Mouse (Mus musculus): Measurements from ENCODE around the gene Rps16. TPM values are rescaled to one million over a fixed set of nuclear protein-coding genes. Genes with fewer than 3 reads are reported as not detected.
A peak's percentile ranks its signal among the peaks of the same experiment; 100 is the strongest.

Gene Rps16
- polyA plus RNA-seq, 1 experiment from 2014 or later: 533 TPM

- H3K4me1 ChIP-seq (replicated peaks): peaks cover 37% of the 10 kb centered on the region
- no peaks in the 10 kb centered on the region for H3K9me3 ChIP-seq
- peaks cover 45% of the 10 kb centered on the region for H3K36me3 ChIP-seq
- WGBS: 93% methylated on average over 14 of the region's 14 CpGs
- H3K4me3 ChIP-seq: peak overlapping the region; percentile 64
- peak overlapping the region; percentile 78 for H3K4me2 ChIP-seq
- H3K9ac ChIP-seq: peak overlapping the region; percentile 84; the same call in 1 of the 2 replicates
- no peak for ATAC-seq (ENCODE audit: low read depth)
- H3K27ac ChIP-seq (replicated peaks): no peak overlapping the region
- H3K27me3 ChIP-seq: no peaks in the 10 kb centered on the region
These were observed 19.6 kb downstream of the Rps16 start for GRCm38 (mm10) chr7:28370051-28370450.

GRCm38 (mm10) chr7:28370977-28371513 lies 20.6 kb downstream of the Rps16 start:
- H3K4me3 ChIP-seq: peak overlapping the region; percentile 64
- peaks cover 37% of the 10 kb centered on the region for H3K36me3 ChIP-seq
- peak overlapping the region; percentile 78 for H3K4me2 ChIP-seq
- no peaks in the 10 kb centered on the region for H3K27me3 ChIP-seq
- peak overlapping the region; percentile 91 for H3K27ac ChIP-seq (replicated peaks)
- H3K9me3 ChIP-seq: no peaks in the 10 kb centered on the region
- WGBS: 8% methylated on average over 11 of the region's 11 CpGs
- peaks cover 47% of the 10 kb centered on the region for H3K4me1 ChIP-seq (replicated peaks)
- H3K9ac ChIP-seq: peak overlapping the region; percentile 84
- ATAC-seq (ENCODE audit: low read depth): no peak

- Histone ChIP-seq H3K27ac (replicated peaks) (peak overlapping the region; percentile 91), H3K4me1 (replicated peaks) (peaks cover 52% of the 10 kb centered on the region), H3K4me2 (peak overlapping the region; percentile 78), H3K9me3 (no peaks in the 10 kb centered on the region), H3K27me3 (no peaks in the 10 kb centered on the region), H3K9ac (peak overlapping the region; percentile 84), H3K4me3 (peak overlapping the region; percentile 64), H3K36me3 (peaks cover 32% of the 10 kb centered on the region)
- WGBS: under 1% methylated on average over 42 of the region's 43 CpGs
- ATAC-seq (ENCODE audit: low read depth): peak; percentile 6; the same call in 1 of the 2 replicates
These were observed 21.1 kb downstream of the Rps16 start for GRCm38 (mm10) chr7:28371514-28371989.

GRCm38 (mm10) chr7:28372251-28373108 lies 22.0 kb downstream of the Rps16 start, which contains the start of gene Plekhg2:
Plekhg2 (minus strand) TSS chr7:28372599.
- Histone ChIP-seq H3K9me3 (no peaks in the 10 kb centered on the region), H3K4me3 (peak within 1 kb of the TSS; percentile 64), H3K36me3 (peaks cover 22% of the 10 kb centered on the region), H3K4me1 (replicated peaks) (peaks cover 60% of the 10 kb centered on the region), H3K4me2 (peak within 1 kb of the TSS; percentile 78), H3K9ac (peak within 1 kb of the TSS; percentile 84), H3K27me3 (no peaks in the 10 kb centered on the region), H3K27ac (replicated peaks) (peak within 1 kb of the TSS; percentile 91)
- ATAC-seq (ENCODE audit: low read depth): peak; percentile 85
- under 1% methylated on average over 65 of the region's 66 CpGs for WGBS

GRCm38 (mm10) chr7:28373131-28373581 lies 22.7 kb downstream of the Rps16 start:
- WGBS: under 1% methylated on average over 9 of the region's 9 CpGs
- Histone ChIP-seq H3K27me3 (no peaks in the 10 kb centered on the region), H3K4me1 (replicated peaks) (peaks cover 67% of the 10 kb centered on the region), H3K9ac (peak overlapping the region; percentile 35; the same call in 1 of the 2 replicates), H3K9me3 (no peaks in the 10 kb centered on the region), H3K4me3 (peak overlapping the region; percentile 64), H3K36me3 (peaks cover 16% of the 10 kb centered on the region), H3K27ac (replicated peaks) (peak overlapping the region; percentile 91), H3K4me2 (peak overlapping the region; percentile 78)
- peak; percentile 1 for ATAC-seq (ENCODE audit: low read depth)

GRCm38 (mm10) chr7:28373891-28374495 lies 23.5 kb downstream of the Rps16 start:
- no peak overlapping the region for H3K4me2 ChIP-seq
- H3K27ac ChIP-seq (replicated peaks): peak overlapping the region; percentile 49; the same call in 1 of the 2 replicates
- H3K4me1 ChIP-seq (replicated peaks): peaks cover 72% of the 10 kb centered on the region
- H3K4me3 ChIP-seq: no peak overlapping the region
- no peaks in the 10 kb centered on the region for H3K9me3 ChIP-seq
- H3K36me3 ChIP-seq: peaks cover 8% of the 10 kb centered on the region; the same call in 1 of the 2 replicates
- no peak overlapping the region for H3K9ac ChIP-seq
- WGBS: 82% methylated on average over 7 of the region's 7 CpGs
- ATAC-seq (ENCODE audit: low read depth): no peak
- no peaks in the 10 kb centered on the region for H3K27me3 ChIP-seq

- Histone ChIP-seq H3K27me3 (no peaks in the 10 kb centered on the region), H3K27ac (replicated peaks) (peak overlapping the region; percentile 90; the same call in 1 of the 2 replicates), H3K36me3 (peaks cover 6% of the 10 kb centered on the region; the same call in 1 of the 2 replicates), H3K4me3 (no peak overlapping the region), H3K9ac (no peak overlapping the region), H3K4me2 (peak overlapping the region; percentile 74), H3K9me3 (no peaks in the 10 kb centered on the region), H3K4me1 (replicated peaks) (peaks cover 74% of the 10 kb centered on the region)
- ATAC-seq (ENCODE audit: low read depth): no peak
- WGBS: 84% methylated on average over 10 of the region's 10 CpGs
These were observed 24.2 kb downstream of the Rps16 start for GRCm38 (mm10) chr7:28374647-28375046.

- Histone ChIP-seq H3K36me3 (no peaks in the 10 kb centered on the region), H3K9me3 (no peaks in the 10 kb centered on the region), H3K9ac (peak overlapping the region; percentile 70), H3K4me3 (peak overlapping the region; percentile 54), H3K27me3 (peaks cover under 1% of the 10 kb centered on the region; the same call in 1 of the 2 replicates), H3K4me2 (peak overlapping the region; percentile 74), H3K27ac (replicated peaks) (peak overlapping the region; percentile 90), H3K4me1 (replicated peaks) (peaks cover 69% of the 10 kb centered on the region)
- peak; percentile 25 for ATAC-seq (ENCODE audit: low read depth)
- 1% methylated on average over 36 of the region's 36 CpGs for WGBS
These were observed 24.9 kb downstream of the Rps16 start for GRCm38 (mm10) chr7:28375176-28375921.

GRCm38 (mm10) chr7:28376011-28376771 lies 25.7 kb downstream of the Rps16 start:
- Histone ChIP-seq H3K27ac (replicated peaks) (peak overlapping the region; percentile 90), H3K4me2 (peak overlapping the region; percentile 74), H3K36me3 (no peaks in the 10 kb centered on the region), H3K4me1 (replicated peaks) (peaks cover 69% of the 10 kb centered on the region), H3K9ac (peak overlapping the region; percentile 70), H3K9me3 (no peaks in the 10 kb centered on the region), H3K27me3 (peaks cover 4% of the 10 kb centered on the region; the same call in 1 of the 2 replicates), H3K4me3 (peak overlapping the region; percentile 54)
- no peak for ATAC-seq (ENCODE audit: low read depth)
- WGBS: 5% methylated on average over 30 of the region's 30 CpGs

GRCm38 (mm10) chr7:28377190-28378065 lies 27.0 kb downstream of the Rps16 start:
- no peaks in the 10 kb centered on the region for H3K9me3 ChIP-seq
- H3K4me1 ChIP-seq (replicated peaks): peaks cover 77% of the 10 kb centered on the region
- peak overlapping the region; percentile 5; the same call in 1 of the 2 replicates for H3K27ac ChIP-seq (replicated peaks)
- no peaks in the 10 kb centered on the region for H3K36me3 ChIP-seq
- H3K27me3 ChIP-seq: peaks cover 4% of the 10 kb centered on the region; the same call in 1 of the 2 replicates
- peak overlapping the region; percentile 74 for H3K4me2 ChIP-seq
- no peak for ATAC-seq (ENCODE audit: low read depth)
- WGBS: 76% methylated on average over 18 of the region's 18 CpGs
- H3K4me3 ChIP-seq: peak overlapping the region; percentile 54
- H3K9ac ChIP-seq: peak overlapping the region; percentile 82

All from neural tube, embryonic 13.5 days (tissue).